Mouse (Mus musculus) left cerebral cortex, postnatal 4 days (tissue): ENCODE measurements around the gene Olfr583. TPM values are rescaled to one million over a fixed set of nuclear protein-coding genes. Genes with fewer than 3 reads are reported as not detected.

Experiments
- DNase-seq: peaks from one replicate; pipeline ENCODE4 v3.0.0-alpha.2; 2022
- intact Hi-C: fragments of 180-260 bp; cut with DNase I; formaldehyde crosslinking; loops from one replicate; pipeline ENCODE4 v1.15.1; 2025
- total RNA-seq, 2 experiments: library from RNA; stranded (reverse); gene quantifications; 2 replicates each; pipeline ENCODE4 v1.2.3; 2021

Olfr583 gene
- total RNA-seq, result not detected

DNA sequence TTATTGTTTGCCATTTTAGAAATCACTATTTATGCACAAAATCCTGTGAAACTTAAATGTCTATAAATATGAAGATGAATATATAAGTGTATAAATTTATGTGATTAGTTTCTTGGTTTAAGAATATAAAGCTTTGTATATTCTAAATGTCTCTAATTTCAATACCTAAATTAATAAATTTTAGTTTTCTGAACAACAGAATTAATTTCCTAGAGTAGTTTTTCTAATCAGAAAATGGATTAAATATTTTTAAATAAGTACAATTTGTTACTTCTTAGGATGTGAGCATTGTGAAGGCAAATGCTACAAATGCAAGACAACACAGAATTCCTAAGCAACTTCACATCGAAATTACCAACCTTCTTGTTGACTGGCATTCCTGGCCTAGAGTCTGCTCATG lies at the start of gene Olfr583:
TSS of gene Olfr583 (plus strand) at position 301 of the 400 bp plus-strand sequence.
- intact Hi-C loops, result no loop called here
- DNase-seq, result no peak

- intact Hi-C loops, result no loop called here
- no peak for DNase-seq
Measured at GRCm38 (mm10) chr7:103037724-103038123, 13.4 kb upstream of the Olfr583 start, which contains the start of gene Olfr582. TSS of gene Olfr582 (plus strand) at chr7:103038024.

DNA sequence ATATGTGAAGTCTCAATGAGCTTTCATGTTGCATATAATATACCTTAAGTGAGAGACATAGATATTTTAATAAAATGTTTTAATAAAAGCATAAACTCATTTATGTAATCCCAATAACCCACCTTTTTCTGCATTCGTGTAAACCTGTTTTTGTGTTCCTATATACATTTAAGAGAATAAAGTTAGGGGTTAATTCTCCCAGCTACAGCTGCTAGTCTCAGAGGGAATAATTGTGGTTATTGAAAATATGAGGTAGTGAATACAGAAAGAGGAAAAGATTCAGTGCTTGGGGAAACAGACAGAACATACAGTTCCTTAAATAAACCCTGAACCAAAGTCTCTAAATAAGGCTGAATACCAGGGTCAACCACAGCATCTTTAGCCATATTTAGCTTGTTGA lies 30.5 kb downstream of the Olfr583 start, which contains the start of gene Olfr584:
TSS of gene Olfr584 (plus strand) at position 301 of the 400 bp plus-strand sequence.
- DNase-seq, result no peak
- intact Hi-C loops, result no loop called here

DNA sequence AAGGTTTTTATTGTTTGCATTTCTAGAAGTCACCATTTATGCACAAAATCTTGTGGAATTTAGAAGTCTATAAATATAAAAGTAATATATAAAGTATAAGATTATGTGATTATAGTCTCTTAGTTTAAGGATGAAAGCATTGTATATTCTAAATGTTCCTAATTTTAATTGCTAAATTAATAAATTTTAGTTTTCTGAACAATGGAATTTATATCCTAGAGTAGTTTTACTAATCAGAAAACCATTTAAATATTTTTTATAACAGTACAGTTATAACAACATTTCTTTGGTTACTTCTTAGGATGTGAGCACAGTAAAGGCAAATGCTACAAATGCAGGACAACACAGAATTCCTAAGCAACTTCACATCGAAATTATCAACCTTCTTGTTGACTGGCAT lies 46.3 kb downstream of the Olfr583 start, which contains the start of gene Olfr585:
TSS of gene Olfr585 (plus strand) at position 301 of the 400 bp plus-strand sequence.
- DNase-seq, result no peak
- intact Hi-C loops, result no loop called here

Other genes starting within 250 kb of the Olfr583 start
- not detected for gene Olfr564, start 247.8 kb upstream of the Olfr583 start, total RNA-seq
- not detected for gene Olfr566, start 192.5 kb upstream of the Olfr583 start, total RNA-seq
- gene Olfr568, start 174.2 kb upstream of the Olfr583 start, total RNA-seq, result not detected
- not detected for gene Olfr569, start 160.4 kb upstream of the Olfr583 start, total RNA-seq
- gene Olfr570, start 156.7 kb upstream of the Olfr583 start, total RNA-seq, result not detected
- not detected for gene Olfr571, start 133.8 kb upstream of the Olfr583 start, total RNA-seq
- gene Olfr572, start 126.9 kb upstream of the Olfr583 start, total RNA-seq, result not detected
- not detected for gene Olfr573-ps1, start 108.7 kb upstream of the Olfr583 start, total RNA-seq
- gene Olfr574, start 102.8 kb upstream of the Olfr583 start, total RNA-seq, result not detected
- gene Olfr575, start 92.5 kb upstream of the Olfr583 start, total RNA-seq, result not detected
- not detected for gene Olfr576, start 88.6 kb upstream of the Olfr583 start, total RNA-seq
- gene Olfr577, start 75.4 kb upstream of the Olfr583 start, total RNA-seq, result not detected
- not detected for gene Olfr578, start 62.0 kb upstream of the Olfr583 start, total RNA-seq
- gene Olfr582, start 13.3 kb upstream of the Olfr583 start, total RNA-seq, result not detected
- not detected for gene Olfr584, start 30.6 kb downstream of the Olfr583 start, total RNA-seq
- gene Olfr585, start 46.4 kb downstream of the Olfr583 start, total RNA-seq, result not detected
- not detected for gene Olfr586, start 74.3 kb downstream of the Olfr583 start, total RNA-seq
- gene Olfr588-ps1, start 89.6 kb downstream of the Olfr583 start, total RNA-seq, result not detected
- gene Olfr589, start 105.1 kb downstream of the Olfr583 start, total RNA-seq, result not detected
- gene Olfr591, start 127.0 kb downstream of the Olfr583 start, total RNA-seq, result not detected
- not detected for gene Olfr592, start 133.5 kb downstream of the Olfr583 start, total RNA-seq
- not detected for gene Olfr593, start 160.6 kb downstream of the Olfr583 start, total RNA-seq
- not detected for gene Olfr594, start 165.7 kb downstream of the Olfr583 start, total RNA-seq
- not detected for gene Usp17ld, start 201.2 kb downstream of the Olfr583 start, total RNA-seq